Mouse (Mus musculus) cerebellum, adult 2 months (tissue): ENCODE data around the gene Phldb1.

ENCODE experiments used
- CTCF ChIP-seq: fragments of 200-500 bp; IDR thresholded peaks from 2 replicates; pipeline ENCODE4 v1.5.1; 2011; ENCODE audit warnings: low read depth, mild to moderate bottlenecking, control low read depth, low read length, moderate library complexity, borderline replicate concordance; ENCODE audit not compliant: insufficient read depth
- POLR2A ChIP-seq: fragments of 200-500 bp; IDR thresholded peaks from 2 replicates; pipeline ENCODE4 v1.6.1; 2011; ENCODE audit warnings: low read length, control low read depth, borderline replicate concordance; ENCODE audit not compliant: insufficient read depth

- no peak for TF ChIP-seq POLR2A
- no peak for TF ChIP-seq CTCF
Measured at GRCm38 (mm10) chr9:44713574-44713973, 21.4 kb downstream of the Phldb1 start.
